In genomic region chr7:66815526-66815925, GRCm38 (mm10) we compare ENCODE assay signal across 15 mouse cellular contexts. TPM values are rescaled to one million over a fixed set of nuclear protein-coding genes. Genes with fewer than 3 reads are reported as not detected.
DNase-seq lines count a peak whose midpoint lies in the region.
"Had no signal": no experiment of that assay in that cellular context is flagged by ENCODE, and none has a peak within 500 bp of the region (broad histone marks: within the 10 kb centered on the region; RNA-seq: fewer than 3 reads in every experiment).

No protein-coding gene starts in this region.

- DNase-seq in cerebellum, adult 9-11 months: peak; percentile 28
- DNase-seq in cerebellum, postnatal 4 days (ENCODE audit: low spot score in 2 of 2): no peak
- peak; percentile 35 for DNase-seq in gastrocnemius, postnatal 14 days
- no peak for DNase-seq in gastrocnemius, postnatal 36 days
- DNase-seq in brain, adult 2 months (ENCODE audit: low read depth, low spot score): peak; percentile 5
- DNase-seq in cerebellum, postnatal 25 days: peak; percentile 48 to 61
- DNase-seq in embryo, embryonic 10.5 days (ENCODE audit: low spot score): no peak
- DNase-seq: B cell, adult 2 months; forebrain, postnatal 0 days; kidney, adult 11 months; kidney, postnatal 4 days; liver, embryonic 13.5 days; lung, adult 2 months; lung, postnatal 14 days had no signal

- intact Hi-C loops in gastrocnemius, postnatal 14 days (cut with DNase I; ENCODE audit: low total_unique reads): no loop called here
- intact Hi-C loops in gastrocnemius, postnatal 36 days (cut with DNase I): loop anchor here (5.0 kb wide), 1 partner anchor 382 kb away; no protein-coding TSS in a partner anchor

RNA-seq across cellular contexts. Expression of gene Adamts17, which starts 24.0 kb away (rescaled TPM):
- 10 to 100 TPM in 1 of 2 experiments, 1 to 10 TPM in 1; 5.5 to 10.6 TPM for total RNA-seq in gastrocnemius, postnatal 14 days (2021)
- total RNA-seq in gastrocnemius, postnatal 36 days (2021): under 1 TPM; 0.44 to 0.56 TPM
- total RNA-seq: CH12.LX had no signal

Comparison
In these comparisons a context has a peak if more than half of its experiments do, and no peak if none do; other contexts are left out.
1. DNase-seq: peak in cerebellum, adult 9-11 months (single experiment), gastrocnemius, postnatal 14 days (single experiment), brain, adult 2 months (single experiment) and cerebellum, postnatal 25 days (2 of 2); none in cerebellum, postnatal 4 days (0 of 2), gastrocnemius, postnatal 36 days (0 of 2) and embryo, embryonic 10.5 days (single experiment).
2. RNA of gene Adamts17, which starts 24.0 kb away (total RNA-seq): 5.5 to 10.6 TPM in gastrocnemius, postnatal 14 days; 0.44 to 0.56 TPM in gastrocnemius, postnatal 36 days; every median in the first group is over 4 times any median in the second.